Mouse (Mus musculus) heart, adult 8-10 months (tissue): Measurements from ENCODE around the gene Mei4. TPM values are rescaled to one million over a fixed set of nuclear protein-coding genes. Genes with fewer than 3 reads are reported as not detected.

ENCODE experiments used
- DNase-seq: peaks from one replicate; pipeline ENCODE4 v3.0.0; 2022; ENCODE audit warnings: low spot score
- total RNA-seq, 4 experiments: library from RNA; stranded (reverse); gene quantifications; 2 replicates each; pipeline ENCODE4 v1.2.4; 2022

The Mei4 gene
- total RNA-seq: not detected

DNA sequence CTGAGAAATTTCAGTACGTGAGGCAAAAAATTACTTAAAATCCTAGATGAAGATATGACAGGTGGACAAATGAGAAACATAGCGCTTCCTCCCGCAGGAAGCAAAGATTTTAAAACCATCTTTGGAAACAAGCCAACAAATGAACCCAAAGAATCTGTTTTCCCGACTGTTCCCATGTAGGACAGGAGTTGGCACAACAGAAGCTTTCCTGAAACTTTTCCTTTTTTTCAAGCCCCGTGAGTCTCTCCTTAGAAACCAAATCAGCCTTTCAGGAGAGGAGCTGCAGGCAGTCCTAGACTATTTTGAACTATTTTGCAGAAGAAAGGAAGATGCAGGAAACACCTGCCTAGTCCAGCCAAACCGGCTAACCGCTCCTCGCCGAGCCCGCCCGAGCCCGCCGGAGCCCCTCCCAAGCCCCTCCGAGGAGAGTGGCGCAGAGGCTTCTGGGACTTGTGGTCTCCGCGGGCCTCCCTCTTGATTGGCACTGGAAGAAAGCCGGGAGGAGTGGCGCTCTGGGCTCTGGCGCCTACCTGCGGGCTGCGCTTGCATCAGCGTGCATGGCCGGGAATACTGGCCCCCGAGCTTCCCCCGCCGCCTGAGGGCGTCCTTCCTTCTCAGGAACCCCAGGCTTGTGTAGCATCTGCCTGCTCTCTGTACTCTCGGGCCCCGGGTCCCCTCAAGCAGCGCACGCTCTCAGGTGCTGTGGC, at the start of gene Mei4:
TSS of gene Mei4 (plus strand) at position 490 of the 707 bp plus-strand sequence.
- no peak for DNase-seq

DNA sequence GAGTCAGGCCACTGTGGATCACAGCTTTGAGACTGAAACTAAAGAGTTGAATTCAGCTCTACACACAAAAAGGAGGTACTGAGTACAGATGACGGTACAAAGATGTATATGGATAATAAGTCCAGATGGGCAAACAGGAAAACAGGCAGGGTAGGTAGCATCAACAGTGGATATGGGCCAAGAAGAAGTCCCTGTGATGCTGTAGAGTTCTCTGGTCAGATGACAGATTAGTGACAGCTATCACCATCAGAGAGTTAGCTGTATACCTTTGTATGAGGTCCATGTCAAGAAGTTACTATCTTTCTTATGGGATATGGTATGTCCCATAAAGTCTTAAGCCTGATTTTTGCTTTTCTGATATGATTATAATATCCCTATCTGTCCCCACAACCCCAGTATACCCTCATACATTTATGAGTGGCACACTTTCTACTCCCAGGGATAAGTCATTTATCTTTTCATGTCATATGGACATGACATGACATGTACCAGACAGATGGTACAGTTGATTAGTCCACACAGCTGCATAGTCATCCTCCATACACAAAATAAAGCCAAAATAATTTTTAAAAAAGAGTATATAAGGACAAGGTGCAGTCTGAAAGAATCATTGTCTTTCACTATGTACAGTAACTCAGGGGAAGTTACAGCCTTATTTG, 43.6 kb upstream of the Mei4 start:
- DNase-seq: no peak

DNA sequence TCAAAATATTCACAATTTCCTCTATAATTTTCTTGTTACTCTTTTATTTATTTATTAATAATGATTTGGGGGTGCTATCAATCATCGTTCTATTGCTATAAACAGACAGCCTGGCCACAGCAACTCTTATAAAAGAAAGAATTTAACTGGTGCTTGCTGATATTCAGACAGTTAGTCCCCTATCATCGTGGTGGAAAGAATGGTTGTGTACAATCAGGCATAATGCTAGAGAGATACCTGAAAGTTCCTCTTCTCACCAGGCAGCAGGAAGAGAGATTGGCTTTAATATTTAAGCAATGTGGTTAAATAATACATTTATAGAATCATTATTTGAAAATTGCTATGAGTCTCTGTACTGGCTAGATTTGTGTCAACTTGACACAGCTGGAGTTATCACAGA, 35.9 kb upstream of the Mei4 start:
- no peak for DNase-seq

DNA sequence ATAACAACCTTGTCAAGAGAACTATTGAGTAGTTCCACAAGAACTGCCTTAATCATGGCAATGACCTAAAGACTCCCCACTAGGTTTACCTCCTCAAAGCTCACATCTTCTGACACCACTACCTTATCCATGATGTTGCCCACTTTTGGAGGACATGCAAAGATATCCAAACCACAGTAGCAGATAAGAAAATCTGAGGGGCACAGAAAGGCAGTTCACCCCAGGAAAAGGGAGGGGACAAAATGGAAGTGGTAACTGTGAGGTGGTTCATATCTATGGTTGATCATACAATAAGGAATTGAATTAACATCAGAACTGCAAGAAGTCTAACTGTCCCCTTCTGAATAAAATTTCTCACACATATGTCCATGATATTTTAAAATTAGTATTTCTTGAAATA, 29.4 kb upstream of the Mei4 start:
- DNase-seq: no peak

DNA sequence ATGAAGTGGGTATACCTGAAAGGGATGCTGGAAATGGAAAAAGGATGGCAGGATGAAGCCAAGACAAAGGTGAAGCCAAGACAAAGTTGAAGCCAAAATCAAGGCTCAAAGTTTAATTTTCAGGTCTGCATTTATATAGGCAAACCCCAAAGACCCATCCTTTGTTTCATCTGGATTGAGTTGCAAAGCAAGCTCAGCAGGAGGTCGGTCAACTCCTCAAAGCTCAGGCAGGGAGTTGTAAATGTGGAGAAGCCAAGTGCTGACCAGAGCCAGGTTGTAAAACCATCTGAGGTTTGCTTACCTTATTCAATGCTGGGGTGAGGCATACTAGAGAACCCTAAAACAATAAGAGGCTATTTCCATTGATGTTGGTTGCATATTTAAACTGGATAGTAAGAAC, 4.6 kb upstream of the Mei4 start:
- no peak for DNase-seq

DNA sequence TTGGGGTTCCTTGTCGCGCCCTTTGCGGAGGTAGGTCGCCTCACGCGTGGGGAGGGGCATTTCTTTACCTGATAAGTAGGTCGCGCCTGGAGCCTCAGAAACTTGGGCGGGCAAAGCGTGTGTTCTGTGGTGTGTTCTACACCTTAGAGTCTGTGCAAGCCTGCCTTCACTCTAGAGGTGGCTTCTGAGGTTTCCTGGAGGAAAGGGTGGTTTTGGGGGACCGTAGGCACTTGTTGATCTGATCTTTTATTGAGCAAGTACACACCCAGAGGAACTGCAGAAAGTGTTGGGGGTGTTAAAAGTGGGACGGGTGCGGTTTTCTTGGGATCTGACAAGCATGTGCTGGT, 391 bp downstream of the Mei4 start:
- no peak for DNase-seq

DNA sequence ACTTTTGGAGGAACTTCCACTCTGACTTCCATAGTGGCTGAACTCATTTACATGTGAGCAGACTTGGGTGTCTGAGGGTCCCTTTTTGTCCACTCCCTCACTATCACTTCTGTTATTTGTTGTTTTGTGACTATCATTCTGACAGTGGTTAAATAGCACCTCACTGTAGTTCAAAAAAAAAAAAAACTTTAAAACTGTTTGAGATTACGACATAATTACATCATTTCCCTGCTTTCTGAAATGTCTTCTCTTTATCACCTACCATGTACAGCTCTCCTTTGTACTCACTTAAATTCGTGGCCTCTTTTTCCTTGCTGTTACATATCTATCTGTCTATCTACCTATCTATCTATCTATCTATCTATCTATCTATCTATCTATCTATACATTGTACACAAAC, 2.6 kb downstream of the Mei4 start:
- no peak for DNase-seq

DNA sequence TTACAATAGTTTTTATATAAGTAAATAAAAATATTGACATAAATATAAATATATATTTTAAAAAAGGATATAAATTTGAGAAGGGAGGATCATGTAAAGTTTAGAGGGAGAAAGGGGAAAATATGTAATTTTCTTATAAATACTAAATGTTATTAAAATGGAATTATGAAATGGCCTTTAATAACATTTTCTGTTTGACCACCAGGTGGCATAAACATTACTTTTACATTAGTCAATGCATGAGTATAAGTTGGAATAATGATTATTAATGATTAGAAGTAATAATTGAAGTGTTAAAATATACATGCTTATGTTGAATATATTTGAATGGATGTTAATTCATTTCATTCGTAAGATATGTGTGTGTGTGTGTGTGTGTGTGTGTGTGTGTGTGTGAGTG, 58.0 kb downstream of the Mei4 start:
- DNase-seq: no peak

DNA sequence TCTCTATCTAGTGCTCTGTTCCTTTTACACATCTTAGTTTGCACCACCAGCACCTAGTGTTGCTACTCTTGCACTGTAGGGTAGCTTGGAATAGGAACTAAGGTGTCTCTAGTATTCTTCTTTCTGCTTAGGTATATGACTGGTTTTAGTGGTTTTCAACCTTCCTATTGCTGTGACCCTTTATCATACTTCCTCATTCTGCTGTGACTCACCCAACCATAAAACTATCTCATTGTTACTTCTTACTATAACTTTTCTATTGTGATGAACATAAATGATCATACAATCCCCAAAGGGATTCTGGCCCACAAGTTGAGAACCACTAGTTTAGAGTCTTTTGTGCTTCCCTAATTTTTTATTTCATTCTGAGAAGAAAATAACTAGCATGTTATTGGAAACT, 61.3 kb downstream of the Mei4 start:
- DNase-seq: no peak

DNA sequence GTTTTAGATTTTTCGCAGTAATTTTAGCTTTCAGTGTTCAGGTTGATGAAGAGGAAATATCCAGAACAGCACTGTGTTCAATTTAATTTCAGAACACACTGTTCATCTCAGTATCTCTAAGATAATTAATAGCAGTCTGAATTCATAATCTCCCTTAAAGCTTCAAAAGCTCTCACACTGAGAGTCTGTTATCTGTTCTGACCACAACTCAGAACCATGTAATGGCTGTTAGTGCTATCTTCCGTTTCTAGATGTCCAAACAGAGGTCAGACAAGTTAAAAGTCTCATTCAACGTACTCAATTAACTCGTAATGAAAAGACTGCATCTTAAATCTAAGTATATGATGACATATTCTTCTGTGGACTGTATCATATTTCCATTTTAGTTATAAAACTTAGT, 77.1 kb downstream of the Mei4 start:
- DNase-seq: no peak

DNA sequence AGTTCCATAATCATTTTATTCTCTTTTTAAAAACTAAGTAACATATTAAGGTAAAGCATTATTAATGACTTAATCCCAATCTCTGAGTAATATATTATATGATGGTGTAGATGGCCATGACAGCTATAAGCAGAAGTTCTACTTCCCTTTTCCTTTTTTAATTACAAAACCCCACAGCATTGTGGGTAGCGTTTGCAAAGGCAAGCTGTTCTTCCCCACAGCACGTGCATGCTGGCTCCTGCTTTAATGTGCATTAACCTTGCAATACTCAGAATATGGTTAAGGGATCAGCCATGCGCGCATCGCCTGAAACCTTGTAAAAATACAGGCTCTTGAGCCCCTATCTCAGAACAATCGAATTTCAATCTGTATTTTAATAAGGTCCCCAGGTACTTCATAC, 82.2 kb downstream of the Mei4 start:
- no peak for DNase-seq

DNA sequence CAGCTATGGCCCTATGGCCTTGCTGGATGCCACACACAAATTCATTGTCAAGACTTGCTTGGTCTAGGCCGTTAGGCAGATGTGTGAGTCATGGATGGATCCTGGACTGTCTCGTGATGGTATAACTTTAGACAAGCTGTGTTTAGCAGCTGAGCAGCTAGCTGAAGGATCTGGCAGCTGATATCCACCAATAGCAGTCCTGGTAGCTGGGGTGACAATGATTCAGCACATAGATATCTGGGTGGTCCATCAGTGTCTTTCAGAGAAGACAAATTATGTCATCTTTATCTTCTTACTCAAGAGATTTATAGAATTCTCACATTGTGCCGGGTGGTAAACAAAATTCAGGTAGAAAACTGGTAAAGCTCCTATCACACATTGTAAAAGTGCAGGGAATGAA, 93.4 kb downstream of the Mei4 start:
- no peak for DNase-seq

DNA sequence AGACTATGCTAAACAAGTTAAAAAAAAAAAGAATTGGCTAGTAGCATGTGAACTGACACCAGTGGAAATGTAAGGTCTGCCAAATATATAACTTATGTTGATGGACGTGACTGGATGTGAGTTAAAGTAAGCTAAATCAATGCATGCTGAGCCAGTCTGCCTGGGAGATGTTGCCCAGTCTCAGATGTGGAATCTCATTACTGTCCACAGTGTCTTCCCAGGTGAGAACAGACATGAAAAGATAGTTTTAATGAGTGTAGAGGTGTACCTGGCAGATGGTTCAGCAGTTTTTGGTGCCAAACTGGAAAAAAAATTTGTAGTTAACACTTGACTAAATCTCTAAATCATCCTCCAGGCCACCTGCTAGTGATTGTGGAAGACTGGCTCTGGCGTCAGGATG, 94.4 kb downstream of the Mei4 start:
- DNase-seq: no peak

DNA sequence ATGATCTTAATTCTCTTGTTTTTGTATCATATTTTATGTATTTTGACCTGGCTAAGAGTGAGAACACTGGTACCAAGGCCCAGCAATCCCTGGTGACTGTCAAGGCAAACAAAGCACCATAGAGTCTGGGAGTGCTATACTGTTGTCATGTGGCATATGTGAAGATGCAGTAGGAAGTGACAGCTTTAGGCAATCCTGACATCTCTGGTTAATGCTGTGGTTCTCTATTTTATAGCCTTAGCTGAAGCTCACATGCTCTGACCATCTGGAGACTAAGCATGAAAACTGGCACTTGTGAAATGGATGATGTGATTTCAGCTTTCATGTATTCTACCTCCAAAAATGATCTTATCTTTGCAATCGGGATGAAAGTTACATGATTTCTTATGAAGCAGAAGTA, 103.3 kb downstream of the Mei4 start:
- DNase-seq: no peak

DNA sequence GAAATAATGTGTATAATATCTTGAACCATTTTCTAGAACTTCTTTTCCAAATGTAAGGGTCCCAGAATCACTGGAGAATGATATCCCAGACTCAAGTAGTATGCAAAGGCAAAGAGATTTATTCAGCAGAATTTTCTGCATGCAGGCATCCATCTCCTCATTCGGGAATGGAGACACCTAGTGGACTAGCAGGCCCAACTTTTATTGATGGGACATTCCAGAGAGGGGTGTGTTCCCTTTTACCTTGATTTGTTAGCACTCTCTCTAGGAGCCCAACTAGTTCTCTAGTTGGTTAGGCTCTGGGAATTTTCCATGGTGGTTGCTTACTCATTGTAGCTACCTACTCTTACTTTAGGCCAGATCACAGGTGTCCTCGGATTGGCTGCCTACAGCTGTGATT, 105.5 kb downstream of the Mei4 start:
- no peak for DNase-seq

DNA sequence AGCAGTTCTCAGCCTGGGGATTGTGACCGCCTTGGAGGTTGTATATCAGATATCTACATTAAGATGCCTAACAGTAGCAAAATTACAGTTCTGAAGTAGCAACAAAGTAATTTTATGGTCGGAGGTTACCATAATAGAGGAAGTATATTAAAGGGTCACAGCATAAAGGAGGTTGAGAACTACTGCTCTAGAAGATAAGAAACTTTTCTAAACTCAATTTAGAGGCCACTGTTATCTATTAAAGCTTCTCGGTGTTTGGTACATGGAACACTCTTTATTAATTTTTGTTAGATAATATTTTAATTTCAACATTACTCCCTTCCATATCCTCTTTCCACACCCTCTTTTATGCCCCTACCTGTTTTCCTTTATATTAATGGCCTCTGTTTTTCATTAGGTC, 119.0 kb downstream of the Mei4 start:
- no peak for DNase-seq

DNA sequence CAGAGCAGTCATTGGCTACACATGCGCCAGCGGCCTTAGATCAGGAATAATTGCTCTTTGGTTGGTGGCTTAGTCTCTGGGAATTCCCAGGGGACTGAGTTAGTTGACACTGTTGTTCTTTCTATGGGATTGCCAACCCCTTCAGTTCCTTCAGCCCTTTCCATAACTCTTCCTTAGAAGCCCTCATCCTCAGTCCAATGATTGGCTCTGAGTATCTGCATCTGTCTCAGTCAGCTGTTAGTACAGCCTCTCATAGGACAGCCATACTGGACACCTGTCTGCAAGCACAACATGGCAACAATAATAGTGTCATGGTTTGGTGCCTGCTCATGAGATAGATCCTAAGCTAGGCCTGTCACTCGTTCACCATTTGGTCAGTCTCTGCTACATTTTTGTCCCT, 149.5 kb downstream of the Mei4 start:
- no peak for DNase-seq

DNA sequence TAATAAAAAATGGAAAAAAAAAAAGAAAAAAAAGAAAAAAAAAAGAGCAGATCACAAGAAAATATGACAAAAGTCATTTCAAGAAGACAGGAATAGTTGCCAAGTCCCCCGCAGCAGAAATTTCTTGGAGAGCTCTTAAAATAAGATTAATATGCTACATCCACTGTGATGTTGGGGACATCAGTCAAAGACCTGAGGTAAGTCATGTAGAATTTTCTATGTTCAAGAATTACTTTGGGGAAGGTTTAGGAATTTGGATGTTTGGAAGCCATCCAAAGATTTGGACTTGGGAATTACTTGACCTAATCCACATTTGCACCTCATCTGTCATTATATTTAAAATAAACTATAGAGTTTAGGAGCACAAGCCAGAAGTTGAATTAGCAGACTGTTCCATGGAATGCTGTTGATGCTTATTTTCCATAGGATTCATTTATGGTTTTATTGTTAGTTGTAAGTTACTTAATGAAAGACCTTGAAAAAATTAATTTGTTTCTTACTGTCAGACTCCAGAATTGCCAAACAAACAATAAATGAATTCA, 179.1 kb downstream of the Mei4 start:
- no peak for DNase-seq

DNA sequence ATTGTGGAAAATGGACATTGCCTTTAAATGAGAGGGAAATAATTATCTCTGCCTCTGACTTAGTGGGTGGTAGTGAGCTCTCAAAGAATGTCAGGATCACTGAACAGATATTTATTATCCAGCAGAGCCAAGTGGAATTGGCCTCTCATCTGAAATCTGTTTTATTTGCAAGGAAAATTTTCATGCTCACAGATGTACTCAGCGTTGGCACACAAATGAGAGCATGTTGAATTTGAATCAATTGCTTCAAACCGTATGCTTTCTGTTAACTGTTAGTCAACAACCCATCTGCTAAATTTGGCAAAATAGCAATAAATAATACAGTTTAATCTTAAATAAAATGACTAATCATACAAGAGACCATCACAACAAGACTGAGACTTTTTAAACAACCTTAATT, 181.0 kb downstream of the Mei4 start:
- no peak for DNase-seq

DNA sequence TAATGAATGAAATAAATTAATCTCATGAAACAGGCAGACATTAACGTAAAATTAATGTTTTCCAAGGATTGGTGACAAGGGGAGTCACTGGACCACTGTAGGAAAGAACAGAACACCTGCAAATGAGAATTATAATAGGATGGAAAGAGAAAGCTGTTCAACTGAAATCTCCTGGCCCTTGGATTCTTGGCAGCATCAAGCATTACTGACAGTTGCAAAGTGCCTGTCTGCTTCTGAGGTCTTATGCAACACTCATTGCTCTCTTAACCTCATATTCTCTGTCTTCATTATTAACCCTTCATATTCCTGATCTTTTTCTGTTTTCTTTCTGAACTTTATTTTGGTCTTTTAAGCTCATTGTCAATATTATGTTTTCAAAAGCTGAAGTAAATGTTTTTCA, 210.4 kb downstream of the Mei4 start:
- DNase-seq: no peak

DNA sequence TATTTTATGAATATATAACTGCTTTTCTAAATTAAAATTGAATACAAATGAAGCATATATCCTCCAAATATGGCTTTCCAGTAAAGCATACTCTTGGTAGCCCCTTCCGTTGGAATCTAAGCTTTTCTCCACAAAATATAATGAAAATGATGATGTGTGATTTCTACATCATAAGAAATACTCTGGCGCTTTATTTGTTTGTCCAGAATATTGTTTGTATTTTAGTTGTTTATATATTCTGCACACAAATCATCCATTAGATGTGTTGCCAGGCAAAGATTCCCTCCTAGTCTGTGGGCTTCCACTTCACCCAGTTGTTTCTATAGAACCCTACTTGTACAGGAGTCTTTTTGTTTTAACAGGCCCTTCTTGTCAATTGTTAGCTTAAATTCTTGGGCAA, 211.8 kb downstream of the Mei4 start:
- no peak for DNase-seq

DNA sequence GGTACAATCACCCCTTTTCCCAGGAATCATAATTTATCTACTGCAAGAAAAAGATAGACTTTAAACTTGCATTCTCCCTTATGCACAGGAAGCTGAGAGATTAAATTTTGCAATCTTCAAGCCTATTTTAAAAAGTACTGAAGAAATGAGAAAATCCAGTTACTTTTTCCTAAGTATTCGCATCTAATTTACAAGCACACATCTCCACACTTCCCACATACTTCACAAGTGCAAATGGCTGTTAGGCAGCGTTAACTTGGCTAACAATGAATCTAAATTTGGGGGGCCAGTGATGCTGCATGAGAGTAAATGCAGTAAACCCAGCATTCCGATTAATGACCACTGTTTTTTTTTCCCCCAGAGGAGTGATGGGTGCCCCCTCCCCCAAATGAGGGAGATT, 232.9 kb downstream of the Mei4 start:
- no peak for DNase-seq

DNA sequence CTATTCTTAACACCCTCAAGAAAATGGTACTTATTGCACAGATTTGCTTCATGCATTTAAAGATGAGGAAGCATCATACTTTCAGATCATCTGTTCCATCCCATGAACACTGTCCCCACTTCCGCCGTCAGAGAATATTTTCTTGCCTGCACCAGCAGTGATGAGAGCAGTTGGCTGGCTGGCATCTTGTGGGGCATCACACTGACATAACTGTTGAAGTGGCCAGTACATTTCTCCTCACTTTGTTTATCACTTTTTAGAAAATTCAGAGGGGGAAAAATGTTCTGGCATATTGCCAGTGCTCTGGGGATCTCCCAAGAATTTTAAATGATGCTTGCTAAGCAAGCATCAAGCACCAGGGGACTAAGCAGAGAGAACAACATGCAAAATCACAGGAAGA, 251.4 kb downstream of the Mei4 start:
- DNase-seq: no peak

DNA sequence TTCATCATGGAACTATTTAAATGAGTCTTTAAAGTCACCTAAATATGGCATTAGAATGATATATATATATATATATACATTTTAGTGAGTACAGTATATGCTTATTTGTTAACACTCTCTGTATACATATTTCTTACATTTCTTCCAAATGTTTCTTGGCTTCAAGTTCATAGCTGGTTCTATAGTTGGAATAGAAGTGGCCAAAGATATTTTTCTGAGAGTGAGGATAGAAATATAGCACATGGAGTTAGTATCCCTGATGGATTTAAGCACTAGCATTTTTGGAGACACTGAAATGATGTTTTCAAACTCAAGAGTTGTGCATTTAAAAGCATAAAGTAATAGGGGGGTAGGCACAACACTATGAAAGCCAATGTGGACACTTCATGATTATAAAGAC, 272.6 kb downstream of the Mei4 start:
- DNase-seq: no peak
